Mouse (Mus musculus): ENCODE measurements at regions not wholly inside any gene's neighbourhood (a gene's known extent, or its start where the extent isn't known, plus 50 kb on each side); places are given as distances from the start of the nearest gene placed in this dataset.

GRCm38 (mm10) chr5:126266929-126267609, 735.5 kb downstream of the Tmem132b start:
- TF ChIP-seq POLR2A (IDR thresholded peaks at IDR 0.05; ENCODE audit: low read depth, low read length) = no peak
- TF ChIP-seq ELF1 (IDR thresholded peaks at IDR 0.05; ENCODE audit: low read depth, low read length) = no peak
- TF ChIP-seq ZKSCAN1 (IDR thresholded peaks at IDR 0.05; ENCODE audit: borderline replicate concordance, low read depth, low read length) = no peak
- TF ChIP-seq NELFE (IDR thresholded peaks at IDR 0.05; ENCODE audit: low read depth, low read length) = no peak

Data from CH12.LX (cell line).